Comparison of ENCODE assay signal across 15 mouse cellular contexts in the genomic region with DNA sequence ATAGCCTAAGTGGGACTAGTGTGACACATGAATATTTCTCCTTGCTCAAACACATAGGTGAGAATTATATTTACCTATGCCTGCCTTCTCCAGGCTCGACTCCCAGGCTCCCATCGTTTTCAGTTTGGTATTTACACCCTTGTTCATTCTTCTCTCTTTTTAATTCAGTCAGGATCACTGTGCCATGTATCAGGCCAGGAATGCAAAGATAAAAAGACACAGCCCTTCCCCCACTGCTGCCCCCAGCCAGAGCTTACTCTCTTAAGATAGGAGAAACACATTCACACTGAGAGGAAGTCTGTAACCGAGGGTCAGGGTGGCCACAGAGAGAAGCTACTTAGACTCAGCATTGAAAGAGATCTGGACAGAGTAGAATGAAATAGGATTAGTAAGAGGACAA.
"Had no signal": no experiment of that assay in that cellular context is flagged by ENCODE, and none has a peak within 500 bp of the region (broad histone marks: within the 10 kb centered on the region; RNA-seq: fewer than 3 reads in every experiment).

No protein-coding gene starts in this region.

- H3K4me1 ChIP-seq: limb, embryonic 15.5 days; neural tube, embryonic 15.5 days had no signal

- H3K9me3 ChIP-seq: limb, embryonic 15.5 days; liver, embryonic 12.5 days; midbrain, embryonic 10.5 days; neural tube, embryonic 15.5 days had no signal

- H3K4me2 ChIP-seq: limb, embryonic 15.5 days; liver, embryonic 12.5 days; neural tube, embryonic 15.5 days had no signal

- ATAC-seq: liver, embryonic 12.5 days had no signal

- H3K4me3 ChIP-seq: limb, embryonic 15.5 days; liver, embryonic 12.5 days; midbrain, embryonic 10.5 days; myocyte; neural tube, embryonic 15.5 days had no signal

- H3K36me3 ChIP-seq: liver, embryonic 12.5 days; midbrain, embryonic 10.5 days had no signal

- H3K27ac ChIP-seq: kidney, postnatal 0 days; limb, embryonic 15.5 days; liver, embryonic 12.5 days; neural tube, embryonic 15.5 days; stomach, postnatal 0 days had no signal

- DNase-seq: kidney, adult 9 months; kidney, postnatal 36 days; layer of hippocampus, adult 9-11 months; layer of hippocampus, postnatal 36 days; lung, postnatal 4 days; midbrain, embryonic 14.5 days; right cerebral cortex, adult 18-20 months; thymus, postnatal 4 days had no signal

- H3K9ac ChIP-seq: limb, embryonic 15.5 days; liver, embryonic 12.5 days; neural tube, embryonic 15.5 days had no signal

- H3K27me3 ChIP-seq: limb, embryonic 15.5 days; liver, embryonic 12.5 days; neural tube, embryonic 15.5 days had no signal
